Mouse (Mus musculus) lung, adult 2 months (tissue): ENCODE results near the gene Cse1l. TPM values are rescaled to one million over a fixed set of nuclear protein-coding genes. Genes with fewer than 3 reads are reported as not detected.
A peak's percentile ranks its signal among the peaks of the same experiment; 100 is the strongest.

Experiments used
- DNase-seq: peaks from one replicate; pipeline ENCODE4 v3.0.0; 2022
- H3K4me1 ChIP-seq: fragments of 200-500 bp; 2 replicates; pipeline ENCODE4 v1.6.1; 2011; ENCODE audit warnings: low read length; ENCODE audit not compliant: control insufficient read depth, insufficient read depth
- H3K4me3 ChIP-seq: fragments of 200-500 bp; replicated peaks from 2 replicates; pipeline ENCODE3; 2011; ENCODE audit warnings: low read depth, mild to moderate bottlenecking, control low read depth, low read length; ENCODE audit errors: extremely low read depth
- CTCF ChIP-seq: fragments of 200-500 bp; IDR thresholded peaks from 2 replicates; pipeline ENCODE4 v1.5.1; 2011; ENCODE audit warnings: mild to moderate bottlenecking, low read length, control low read depth; ENCODE audit not compliant: insufficient read depth
- POLR2A ChIP-seq: fragments of 200-500 bp; IDR thresholded peaks from 2 replicates; pipeline ENCODE4 v1.6.1; 2011; ENCODE audit warnings: low read depth, mild to moderate bottlenecking, control low read depth, low read length, borderline replicate concordance; ENCODE audit errors: extremely low read depth
- WGBS: fragments of 180-500 bp; shearing (Covaris S2); methylation state at CpG from one replicate; pipeline ENCODE4 v1.1.7; 2018; 5-methylcytosine and 5-hydroxymethylcytosine counted together
- polyA plus RNA-seq: library from polyadenylated mRNA; depleted of rRNA; stranded (reverse); fragments of >200 nt; gene quantifications from 2 replicates; pipeline ENCODE4 v1.2.3, GENCODE M21; 2012

Gene Cse1l
- polyA plus RNA-seq, 1 experiment = 12.2 TPM

GRCm38 (mm10) chr2:166875561-166875960 is 30.3 kb upstream of the Cse1l start:
- TF ChIP-seq POLR2A (no peak), CTCF (no peak)
- DNase-seq = no peak
- WGBS = 63% methylated on average over 6 of the region's 6 CpGs
- Histone ChIP-seq H3K4me3 (no peak overlapping the region), H3K4me1 (no peaks in the 10 kb centered on the region)

- TF ChIP-seq POLR2A = no peak
- no peak for TF ChIP-seq CTCF
- Histone ChIP-seq H3K4me3 (no peak overlapping the region), H3K4me1 (no peaks in the 10 kb centered on the region)
- DNase-seq = no peak
- WGBS = 87% methylated on average over 10 of the region's 10 CpGs
These were observed 29.5 kb upstream of the Cse1l start for GRCm38 (mm10) chr2:166876331-166876730.

GRCm38 (mm10) chr2:166885066-166885465 is 20.8 kb upstream of the Cse1l start:
- no peaks in the 10 kb centered on the region for H3K4me1 ChIP-seq
- WGBS = 81% methylated on average over 7 of the region's 7 CpGs
- TF ChIP-seq CTCF (no peak), POLR2A (no peak)
- no peak for DNase-seq
- no peak overlapping the region for H3K4me3 ChIP-seq

- WGBS = 73% methylated on average over 10 of the region's 10 CpGs
- no peak for TF ChIP-seq POLR2A
- TF ChIP-seq CTCF = no peak
- H3K4me3 ChIP-seq = no peak overlapping the region
- DNase-seq = no peak
- H3K4me1 ChIP-seq = no peaks in the 10 kb centered on the region
These were observed 20.2 kb upstream of the Cse1l start for GRCm38 (mm10) chr2:166885619-166886018.

- H3K4me3 ChIP-seq = no peak overlapping the region
- DNase-seq = no peak
- TF ChIP-seq POLR2A (no peak), CTCF (no peak)
- 81% methylated on average over 3 of the region's 3 CpGs for WGBS
- H3K4me1 ChIP-seq = no peaks in the 10 kb centered on the region
These were observed 19.6 kb upstream of the Cse1l start for GRCm38 (mm10) chr2:166886231-166886630.

- no peak for DNase-seq
- 57% methylated on average over 11 of the region's 11 CpGs for WGBS
- TF ChIP-seq CTCF = peak; percentile 32
- TF ChIP-seq POLR2A = no peak
- Histone ChIP-seq H3K4me3 (no peak overlapping the region), H3K4me1 (no peaks in the 10 kb centered on the region)
These were observed 18.0 kb upstream of the Cse1l start for GRCm38 (mm10) chr2:166887816-166888215.

- no peak for TF ChIP-seq CTCF
- TF ChIP-seq POLR2A = no peak
- no peak for DNase-seq
- 83% methylated on average over 9 of the region's 9 CpGs for WGBS
- Histone ChIP-seq H3K4me1 (no peaks in the 10 kb centered on the region), H3K4me3 (no peak overlapping the region)
These were observed 14.4 kb upstream of the Cse1l start for GRCm38 (mm10) chr2:166891366-166891880.

- DNase-seq = no peak
- no peaks in the 10 kb centered on the region for H3K4me1 ChIP-seq
- TF ChIP-seq CTCF (no peak), POLR2A (no peak)
- H3K4me3 ChIP-seq = no peak overlapping the region
- WGBS = 94% methylated on average over 8 of the region's 8 CpGs
These were observed 13.6 kb upstream of the Cse1l start for GRCm38 (mm10) chr2:166892158-166892680.

- no peak for DNase-seq
- TF ChIP-seq CTCF = no peak
- TF ChIP-seq POLR2A = no peak
- H3K4me1 ChIP-seq = no peaks in the 10 kb centered on the region
- no peak overlapping the region for H3K4me3 ChIP-seq
- WGBS = 89% methylated on average over 5 of the region's 5 CpGs
These were observed 12.8 kb upstream of the Cse1l start for GRCm38 (mm10) chr2:166893036-166893435.

- 83% methylated on average over 13 of the region's 13 CpGs for WGBS
- Histone ChIP-seq H3K4me3 (no peak overlapping the region), H3K4me1 (no peaks in the 10 kb centered on the region)
- TF ChIP-seq POLR2A = no peak
- DNase-seq = no peak
These were observed 9.5 kb upstream of the Cse1l start for GRCm38 (mm10) chr2:166896368-166896767.

- DNase-seq = no peak
- Histone ChIP-seq H3K4me1 (no peaks in the 10 kb centered on the region), H3K4me3 (no peak overlapping the region)
- TF ChIP-seq POLR2A = no peak
- WGBS = 70% methylated on average over 12 of the region's 12 CpGs
These were observed 8.9 kb upstream of the Cse1l start for GRCm38 (mm10) chr2:166896974-166897373.
